Mouse (Mus musculus): ENCODE measurements around the gene Pglyrp3. TPM values are rescaled to one million over a fixed set of nuclear protein-coding genes. Genes with fewer than 3 reads are reported as not detected.
"Not testable (repeated sequence)": the region's sequence is repeated elsewhere in the genome, so short reads cannot be mapped to it uniquely, and the experiment has no call there.

Gene Pglyrp3
- total RNA-seq (2021), result not detected
- long read RNA-seq, experiment 1, result 0 reads
- long read RNA-seq, experiment 2, result 0 reads

DNA sequence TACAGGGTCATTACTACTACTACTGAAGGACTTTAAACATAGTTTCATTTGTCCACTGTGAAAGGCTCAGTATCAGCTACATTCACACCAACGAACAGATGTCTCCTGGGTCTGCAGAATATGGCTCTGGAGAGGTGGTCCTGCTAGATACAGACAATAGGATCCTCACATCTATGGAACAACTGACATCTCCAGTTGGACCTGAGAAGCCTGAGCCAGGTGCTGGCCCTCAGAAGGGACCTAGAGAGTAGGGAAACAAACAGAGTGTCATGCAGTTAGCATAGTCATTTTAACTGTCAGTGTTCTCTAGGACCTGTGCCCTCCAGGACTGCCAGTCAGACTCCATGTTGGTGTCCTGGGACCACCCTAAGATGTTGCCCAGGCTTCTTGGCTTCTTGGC, at the start of gene Pglyrp3:
Gene Pglyrp3 (plus strand): TSS at position 301 of the 400 bp plus-strand sequence.
- no peak for TF ChIP-seq CTCF (conservative IDR thresholded peaks at IDR 0.05)
- H3K27ac ChIP-seq, result no peak within 1 kb of the TSS
- no peak for DNase-seq (ENCODE audit: low spot score in 2 of 2)
- H3K4me3 ChIP-seq, result no peak within 1 kb of the TSS

DNA sequence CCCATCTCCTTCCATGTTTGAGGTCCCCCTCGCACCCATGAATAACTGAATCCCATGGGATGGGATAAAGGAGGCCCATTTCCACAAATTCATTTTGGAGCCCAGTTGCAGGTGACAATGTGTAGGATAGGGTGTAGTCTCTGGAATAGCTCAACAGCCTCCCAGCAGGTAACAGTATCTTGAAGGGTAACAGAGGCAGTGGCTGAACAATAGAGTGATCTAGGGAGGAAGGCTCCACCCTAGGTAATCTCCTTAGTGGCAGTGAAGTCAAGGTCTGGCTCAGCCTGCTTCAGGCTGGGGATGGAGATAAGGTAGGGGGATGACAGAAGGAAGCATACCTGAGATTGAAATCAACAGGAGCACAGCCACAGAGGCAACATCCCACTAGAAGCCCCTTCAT, 3.4 kb upstream of the Pglyrp3 start:
- DNase-seq (ENCODE audit: low spot score in 2 of 2), result no peak
- Histone ChIP-seq H3K4me3 (no peak overlapping the region), H3K27ac (no peak overlapping the region)
- TF ChIP-seq CTCF (conservative IDR thresholded peaks at IDR 0.05), result no peak

DNA sequence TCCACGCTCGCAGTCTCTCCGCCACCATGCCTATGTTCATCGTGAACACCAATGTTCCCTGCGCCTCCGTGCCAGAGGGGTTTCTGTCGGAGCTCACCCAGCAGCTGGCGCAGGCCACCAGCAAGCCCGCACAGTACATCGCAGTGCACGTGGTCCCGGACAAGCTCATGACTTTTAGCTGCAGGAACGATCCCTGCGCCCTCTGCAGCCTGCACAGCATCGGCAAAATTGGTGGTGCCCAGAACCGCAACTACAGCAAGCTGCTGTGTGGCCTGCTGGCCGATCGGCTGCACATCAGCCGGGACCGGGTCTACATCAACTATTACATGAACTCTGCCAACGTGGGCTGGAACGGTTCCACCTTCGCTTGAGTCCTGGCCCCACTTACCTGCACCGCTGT, 10.2 kb downstream of the Pglyrp3 start:
- not testable (repeated sequence) for H3K4me3 ChIP-seq; H3K27ac ChIP-seq; DNase-seq (ENCODE audit: low spot score in 2 of 2)

DNA sequence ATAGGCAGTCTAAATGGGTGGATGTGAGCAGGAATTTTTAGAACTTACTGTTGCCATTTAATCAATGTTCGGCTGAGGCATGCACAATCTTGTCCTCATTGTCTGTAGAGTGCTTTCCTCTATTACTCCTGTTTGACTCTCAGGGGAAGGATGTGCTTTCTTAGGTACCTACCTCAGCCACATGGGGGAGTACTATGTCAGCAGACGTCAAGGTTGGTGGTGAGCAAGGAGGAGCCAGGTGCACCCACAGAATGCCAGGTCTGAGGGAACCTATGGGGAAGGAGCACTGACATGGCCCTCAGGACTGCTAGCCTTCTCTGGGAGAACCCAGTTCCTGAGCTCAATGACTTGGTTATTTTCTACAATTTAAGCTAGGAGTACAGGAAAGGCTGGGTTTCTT, 18.8 kb downstream of the Pglyrp3 start:
- no peak for TF ChIP-seq CTCF (conservative IDR thresholded peaks at IDR 0.05)

DNA sequence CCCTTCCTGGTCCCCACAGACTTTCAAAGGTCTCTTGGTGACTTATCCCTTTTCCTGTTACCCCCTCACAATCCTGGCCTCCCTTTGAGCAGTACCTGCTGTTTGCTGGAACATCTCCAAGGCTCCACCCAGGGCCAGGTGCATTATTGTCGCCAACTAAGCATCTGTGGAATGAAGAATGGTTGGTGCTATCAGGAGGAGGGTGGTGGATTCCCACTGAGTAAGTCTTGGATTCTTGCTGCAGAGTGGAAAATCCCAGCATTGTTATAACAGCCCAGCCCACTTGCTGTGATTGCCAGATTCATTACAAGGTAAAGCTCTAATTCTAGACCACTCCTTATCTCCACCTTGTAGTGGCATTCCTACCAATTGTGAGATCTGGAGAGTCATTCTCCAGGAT, 19.5 kb downstream of the Pglyrp3 start:
- no peak for TF ChIP-seq CTCF (conservative IDR thresholded peaks at IDR 0.05)
- Histone ChIP-seq H3K27ac (no peak overlapping the region), H3K4me3 (no peak overlapping the region)
- no peak for DNase-seq (ENCODE audit: low spot score in 2 of 2)

More for the DNA sequence above, 18.8 kb downstream of the Pglyrp3 start:
- Histone ChIP-seq H3K4me3 (no peak overlapping the region), H3K27ac (no peak overlapping the region)
- DNase-seq (ENCODE audit: low spot score in 2 of 2), result no peak

DNA sequence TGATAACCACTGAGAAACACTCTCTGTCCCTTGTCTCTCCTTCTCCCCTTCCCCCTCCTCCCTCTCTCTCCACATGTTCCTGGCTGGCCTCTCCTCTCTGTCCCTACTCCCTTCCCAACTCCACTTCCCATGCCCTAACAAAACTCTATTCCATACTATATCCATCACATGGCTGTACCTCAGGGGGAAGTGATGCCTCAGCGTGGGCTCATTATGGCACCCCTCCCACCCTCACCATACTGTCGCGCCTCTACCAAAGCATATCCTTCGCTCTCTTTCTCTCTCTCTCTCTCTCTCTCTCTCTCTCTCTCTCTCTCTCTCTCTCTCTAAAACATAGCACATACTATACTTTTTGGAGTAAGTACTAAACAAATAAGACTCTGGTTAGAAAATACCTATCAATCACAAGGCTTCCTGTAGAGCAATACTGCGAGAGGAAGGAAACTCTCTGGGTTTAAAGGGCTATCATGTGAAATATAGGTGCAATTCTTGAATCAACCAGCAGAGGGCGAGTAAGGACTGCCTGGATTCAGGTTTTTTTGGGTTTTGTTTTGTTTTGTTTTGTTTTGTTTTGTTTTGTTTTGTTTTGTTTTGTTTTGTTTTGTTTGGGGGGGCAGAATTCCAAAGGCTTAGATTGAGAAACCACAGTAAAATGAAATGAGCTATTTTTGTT, 36.1 kb downstream of the Pglyrp3 start:
- peak; percentile 85 for TF ChIP-seq CTCF (conservative IDR thresholded peaks at IDR 0.05)
- no peak overlapping the region for H3K27ac ChIP-seq
- DNase-seq (ENCODE audit: low spot score in 2 of 2), result peak in 1 of 2 experiments; percentile 57
- H3K4me3 ChIP-seq, result no peak overlapping the region

DNA sequence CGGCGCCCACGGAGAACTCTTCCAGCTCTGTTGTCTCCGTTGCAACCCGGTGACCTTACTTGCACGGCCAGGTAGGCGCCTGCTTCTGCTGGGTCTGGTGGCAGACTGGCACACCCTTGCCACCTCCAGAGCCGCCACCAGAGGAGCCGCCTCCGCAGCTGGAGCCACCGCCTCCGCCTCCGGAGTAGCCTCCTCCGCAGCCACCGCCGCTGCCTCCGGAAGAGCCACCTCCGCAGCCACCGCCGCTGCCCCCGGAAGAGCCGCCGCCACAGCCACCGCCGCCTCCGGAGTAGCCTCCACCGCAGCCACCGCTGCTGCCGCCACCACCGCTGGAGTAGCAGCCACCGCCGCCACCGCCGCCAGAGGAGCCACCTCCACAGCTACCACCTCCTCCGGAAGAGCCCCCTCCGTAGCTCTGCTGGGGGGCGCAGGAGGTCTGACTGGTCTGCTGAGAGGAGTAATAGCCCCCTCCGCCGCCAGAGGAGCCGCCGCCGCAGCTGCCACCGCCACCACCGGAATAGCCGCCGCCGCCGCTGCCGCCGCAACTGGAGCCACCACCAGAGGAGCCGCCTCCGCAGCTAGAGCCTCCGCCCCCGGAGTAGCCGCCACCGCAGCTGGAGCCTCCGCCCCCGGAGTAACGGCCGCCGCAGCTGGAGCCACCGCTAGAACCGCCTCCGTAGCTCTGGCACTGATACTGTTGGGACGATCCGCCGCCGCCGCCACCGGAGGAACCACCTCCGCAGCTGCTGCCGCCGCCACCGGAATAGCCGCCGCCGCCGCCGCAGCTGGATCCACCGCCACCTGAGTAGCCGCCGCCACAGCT, 66.3 kb downstream of the Pglyrp3 start:
- Histone ChIP-seq H3K4me3 (peak overlapping the region; percentile 71), H3K27ac (peak overlapping the region; percentile 94)
- peak; percentile 46 for TF ChIP-seq CTCF (conservative IDR thresholded peaks at IDR 0.05)
- peak; percentile 50 to 53 for DNase-seq (ENCODE audit: low spot score in 2 of 2)

Small RNA genes within 50 kb of the gene (microRNA-seq; reads per million reads assigned to microRNA genes)
- 0 reads per million in 2 experiments for gene Gm23697
- gene Gm25145, result 0 reads per million in 2 experiments

Other genes starting within 250 kb of the Pglyrp3 start
- gene Lor, start 68.6 kb downstream of the Pglyrp3 start, total RNA-seq (2021), result 1 to 10 TPM; 3.5 to 3.6 TPM
- gene Prr9, start 109.4 kb downstream of the Pglyrp3 start, total RNA-seq (2021), result not detected
- gene Lelp1, start 128.2 kb downstream of the Pglyrp3 start, total RNA-seq (2021), result not detected
- not detected for gene Sprr2a1, start 201.2 kb downstream of the Pglyrp3 start, total RNA-seq (2021)
- not detected for gene Sprr2a2, start 201.3 kb downstream of the Pglyrp3 start, total RNA-seq (2021)

Data from layer of hippocampus, adult 2 months (tissue).